Mouse (Mus musculus) MEL (cell line): ENCODE measurements at regions not wholly inside any gene's neighbourhood (a gene's known extent, or its start where the extent isn't known, plus 50 kb on each side); places are given as distances from the start of the nearest gene placed in this dataset.

Source experiments
- CTCF ChIP-seq, 3 experiments: IDR thresholded peaks in 2 of 3; conservative IDR thresholded peaks in 1 of 3; 2 replicates each; pipeline ENCODE4 v1.5.1; 2011 to 2012; ENCODE audit warnings: low read length in 3 of 3, low read depth in 2 of 3, mild to moderate bottlenecking in 2 of 3, improper control_type of control experiment in 1 of 3, inconsistent platforms in 1 of 3, mixed read lengths in 1 of 3, moderate library complexity in 1 of 3; ENCODE audit not compliant: control insufficient read depth in 1 of 3, insufficient read depth in 1 of 3, poor library complexity in 1 of 3, severe bottlenecking in 1 of 3
- EP300 ChIP-seq, 2 experiments: IDR thresholded peaks; 2 replicates each; pipeline ENCODE4 v1.6.1; 2011; ENCODE audit warnings: improper control_type of control experiment in 2 of 2, low read length in 2 of 2, low read depth in 1 of 2, mild to moderate bottlenecking in 1 of 2
- JUND ChIP-seq: IDR thresholded peaks from 2 replicates; pipeline ENCODE4 v1.6.1; 2011; ENCODE audit warnings: low read depth, mild to moderate bottlenecking, improper control_type of control experiment, low read length
- MYB ChIP-seq: IDR thresholded peaks from 2 replicates; pipeline ENCODE4 v1.6.1; 2011; ENCODE audit warnings: mild to moderate bottlenecking, low read depth, low read length, improper control_type of control experiment
- POLR2A ChIP-seq, 2 experiments: IDR thresholded peaks; 2 replicates each; pipeline ENCODE4 v1.6.1; 2011 to 2012; ENCODE audit warnings: low read length in 2 of 2, mild to moderate bottlenecking in 2 of 2, control low read depth in 1 of 2, improper control_type of control experiment in 1 of 2, low read depth in 1 of 2, moderate library complexity in 1 of 2; ENCODE audit not compliant: control insufficient read depth in 1 of 2, insufficient read depth in 1 of 2, poor library complexity in 1 of 2
- SIN3A ChIP-seq: IDR thresholded peaks from 2 replicates; pipeline ENCODE4 v1.6.1; 2012; ENCODE audit warnings: low read length, improper control_type of control experiment, inconsistent platforms
- TBP ChIP-seq: IDR thresholded peaks from 2 replicates; pipeline ENCODE4 v1.8.0; 2011; ENCODE audit warnings: low read depth, low read length, improper control_type of control experiment
- ZKSCAN1 ChIP-seq: IDR thresholded peaks from 2 replicates; pipeline ENCODE4 v1.6.1; 2012; ENCODE audit warnings: low read depth, mild to moderate bottlenecking, inconsistent platforms, low read length, improper control_type of control experiment, moderate library complexity

- TF ChIP-seq CTCF (IDR thresholded peaks at IDR 0.05 in 2 of 3, conservative IDR thresholded peaks at IDR 0.05 in 1 of 3; ENCODE audit: control insufficient read depth in 1 of 3, insufficient read depth in 1 of 3, low read depth in 2 of 3, low read length in 3 of 3, poor library complexity in 1 of 3, severe bottlenecking in 1 of 3): no peak
- TF ChIP-seq SIN3A: no peak
- no peak for TF ChIP-seq POLR2A (IDR thresholded peaks at IDR 0.05; ENCODE audit: control insufficient read depth in 1 of 2, insufficient read depth in 1 of 2, low read depth in 1 of 2, low read length in 2 of 2, poor library complexity in 1 of 2)
- no peak for TF ChIP-seq TBP
- TF ChIP-seq MYB: no peak
- no peak for TF ChIP-seq EP300 (IDR thresholded peaks at IDR 0.05; ENCODE audit: low read depth in 1 of 2, low read length in 2 of 2)
- TF ChIP-seq JUND: no peak
- no peak for TF ChIP-seq ZKSCAN1
These were observed 233.3 kb downstream of the Pten start for GRCm38 (mm10) chr19:32990576-32990975.
